Mouse (Mus musculus): ENCODE measurements at regions not wholly inside any gene's neighbourhood (a gene's known extent, or its start where the extent isn't known, plus 50 kb on each side); places are given as distances from the start of the nearest gene placed in this dataset.
"Not testable (repeated sequence)": the region's sequence is repeated elsewhere in the genome, so short reads cannot be mapped to it uniquely, and the experiment has no call there.

DNA sequence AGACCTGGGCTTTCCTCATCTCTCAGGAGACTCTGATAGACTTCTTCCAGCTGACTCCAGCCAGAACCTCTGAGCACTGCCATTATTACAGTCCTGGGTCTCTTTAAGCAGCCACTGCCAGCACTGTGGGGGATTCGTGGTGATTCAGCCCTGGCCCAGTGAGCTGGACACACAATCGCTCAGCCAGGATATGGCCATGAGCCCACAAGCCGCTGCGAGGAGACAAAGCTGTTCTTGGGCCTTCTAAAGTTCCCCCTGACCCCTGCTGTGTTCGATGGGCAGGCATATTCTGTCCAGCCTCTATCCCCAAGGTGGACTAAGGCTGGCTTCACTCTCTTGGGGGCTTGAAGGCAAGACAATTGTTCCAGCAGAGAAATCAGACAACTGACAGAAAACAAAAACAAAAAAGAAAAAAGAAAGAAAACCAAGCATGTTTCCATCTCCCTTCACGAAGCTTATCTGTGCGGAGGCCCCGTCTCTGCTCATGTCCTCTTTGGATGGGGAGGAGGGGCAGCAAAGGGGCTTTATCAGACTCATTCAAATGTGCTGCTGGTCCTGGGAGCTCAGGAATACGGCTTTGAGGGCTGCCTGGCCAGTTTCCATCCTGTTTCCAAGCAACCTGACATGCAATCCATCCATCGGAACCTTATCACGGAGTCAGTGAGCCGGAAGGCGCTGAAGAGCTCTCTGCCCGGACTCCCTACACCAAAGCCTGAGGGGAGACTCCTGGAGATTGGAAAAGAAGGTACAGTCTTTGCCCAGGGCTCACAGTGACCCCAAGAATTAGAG, 362.0 kb downstream of the Sox9 start:
- peaks cover 39% of the 10 kb centered on the region for H3K4me1 ChIP-seq
- no peaks in the 10 kb centered on the region for H3K36me3 ChIP-seq
- no peak overlapping the region for H3K27ac ChIP-seq
- no peak for DNase-seq (ENCODE audit: low spot score)
- H3K27me3 ChIP-seq (ENCODE audit: low read depth, poor library complexity, severe bottlenecking): no peaks in the 10 kb centered on the region
- H3K4me3 ChIP-seq: no peak overlapping the region
- no peaks in the 10 kb centered on the region for H3K9me3 ChIP-seq (replicated peaks)
- WGBS: 62% methylated on average over 14 of the region's 14 CpGs

DNA sequence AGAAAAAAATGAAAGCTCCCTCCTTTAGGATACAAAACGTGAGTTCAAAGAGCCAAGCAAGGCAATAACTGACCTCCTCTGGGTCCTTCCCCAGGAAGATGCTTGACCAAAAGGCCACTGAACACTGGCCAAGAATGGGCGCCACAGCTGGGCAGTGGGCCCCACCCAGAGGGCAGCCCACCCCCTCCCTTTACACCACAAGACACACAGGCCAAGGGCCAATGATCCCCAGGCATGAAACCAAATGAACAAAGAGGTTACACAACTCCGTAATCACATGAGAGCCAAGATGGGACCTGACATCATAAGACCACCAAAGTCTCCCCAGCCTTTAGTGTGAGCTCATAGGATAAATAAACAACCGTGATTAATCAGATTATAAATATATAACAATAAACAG, 363.7 kb downstream of the Sox9 start:
- H3K9me3 ChIP-seq (replicated peaks): no peaks in the 10 kb centered on the region

DNA sequence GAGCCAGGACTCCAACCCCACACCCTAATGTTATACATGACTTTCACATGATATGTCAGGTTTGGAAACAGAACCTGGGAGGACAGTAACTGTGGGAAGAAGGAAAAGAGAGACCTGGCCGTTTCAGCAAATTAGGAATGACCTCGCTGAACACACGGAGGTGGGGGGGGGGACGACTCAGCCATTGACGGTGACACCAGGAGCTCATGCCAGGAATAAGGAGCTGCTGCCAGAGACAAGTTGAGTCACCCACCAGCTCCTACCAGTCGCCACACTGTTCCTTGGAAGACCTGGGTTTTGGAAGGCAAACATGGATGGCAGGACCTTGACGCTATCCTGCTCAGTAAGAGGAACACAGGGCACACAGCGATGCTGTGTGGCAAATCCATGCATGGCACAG, 364.7 kb downstream of the Sox9 start:
- Histone ChIP-seq H3K9me3 (replicated peaks) (no peaks in the 10 kb centered on the region), H3K4me3 (no peak overlapping the region), H3K27ac (no peak overlapping the region), H3K36me3 (0 out of 2 replicates have a peak, but pooled peaks cover 4% of the 10 kb centered on the region), H3K4me1 (peaks cover 39% of the 10 kb centered on the region), H3K27me3 (ENCODE audit: low read depth, poor library complexity, severe bottlenecking) (no peaks in the 10 kb centered on the region)
- DNase-seq (ENCODE audit: low spot score): no peak
- WGBS: 98% methylated on average over 8 of the region's 8 CpGs

More for the DNA sequence above, 363.7 kb downstream of the Sox9 start:
- Histone ChIP-seq H3K27ac (no peak overlapping the region), H3K36me3 (0 out of 2 replicates have a peak, but pooled peaks cover 4% of the 10 kb centered on the region), H3K4me3 (no peak overlapping the region), H3K4me1 (peaks cover 39% of the 10 kb centered on the region), H3K27me3 (ENCODE audit: low read depth, poor library complexity, severe bottlenecking) (no peaks in the 10 kb centered on the region)
- 87% methylated on average over 4 of the region's 4 CpGs for WGBS
- no peak for DNase-seq (ENCODE audit: low spot score)

DNA sequence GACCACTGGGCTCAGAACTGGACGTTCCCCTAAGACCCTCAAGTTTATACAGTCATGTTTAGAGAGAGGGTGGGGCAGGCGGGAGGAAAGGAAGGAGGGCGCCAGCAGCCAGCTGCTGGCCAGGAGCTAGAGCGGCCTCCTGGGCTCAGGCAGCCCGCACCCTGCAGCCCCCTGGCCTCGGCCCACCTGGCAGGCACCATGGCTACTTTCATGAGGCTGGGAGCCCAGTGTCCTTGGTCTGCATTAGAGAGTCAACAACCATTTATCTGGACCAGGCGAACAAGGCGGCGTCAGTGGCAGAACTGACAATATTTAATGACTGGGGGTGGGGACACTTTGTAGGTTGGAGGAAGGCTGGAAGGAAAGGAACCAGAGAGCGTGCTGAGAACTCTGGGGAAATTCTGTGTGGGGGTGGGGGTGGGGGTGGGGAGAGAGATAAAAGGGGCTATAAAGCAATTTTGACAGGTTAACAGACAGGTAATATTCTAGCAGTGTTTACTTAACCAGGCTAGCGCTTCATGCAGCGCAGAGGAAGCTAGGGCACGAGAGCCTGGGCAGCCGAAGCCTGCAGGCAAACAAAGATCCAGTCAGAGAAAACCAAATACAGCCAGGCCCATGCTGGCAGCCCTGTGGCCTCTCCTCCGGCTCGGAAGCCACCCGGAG, 365.6 kb downstream of the Sox9 start:
- WGBS: 35% methylated on average over 17 of the region's 17 CpGs
- Histone ChIP-seq H3K27me3 (ENCODE audit: low read depth, poor library complexity, severe bottlenecking) (no peaks in the 10 kb centered on the region), H3K4me1 (peaks cover 39% of the 10 kb centered on the region), H3K9me3 (replicated peaks) (no peaks in the 10 kb centered on the region), H3K36me3 (0 out of 2 replicates have a peak, but pooled peaks cover 4% of the 10 kb centered on the region), H3K27ac (peak overlapping the region; percentile 68), H3K4me3 (peak overlapping the region; percentile 7; the same call in 1 of the 2 replicates)
- DNase-seq (ENCODE audit: low spot score): peak; percentile 43

DNA sequence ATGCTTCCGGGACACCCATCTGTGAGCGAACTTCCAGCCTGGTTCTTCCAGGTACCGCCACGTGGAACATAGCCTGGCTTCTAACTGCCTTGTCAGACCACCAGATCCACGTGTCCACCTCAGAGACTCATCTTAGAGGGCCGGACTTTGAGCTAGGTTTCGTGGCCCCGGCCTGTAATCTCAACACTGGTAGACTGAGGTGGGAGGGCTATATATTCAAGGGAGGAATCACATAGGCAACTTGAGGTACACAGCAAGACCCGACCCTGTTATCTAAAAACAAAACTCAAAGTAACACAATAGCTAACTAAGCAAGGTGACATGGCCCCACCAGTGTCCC, 366.1 kb downstream of the Sox9 start:
- 0 out of 2 replicates have a peak overlapping the region, but pooled peaks have one; percentile 7 for H3K4me3 ChIP-seq
- no peaks in the 10 kb centered on the region for H3K27me3 ChIP-seq (ENCODE audit: low read depth, poor library complexity, severe bottlenecking)
- H3K4me1 ChIP-seq: peaks cover 36% of the 10 kb centered on the region
- no peaks in the 10 kb centered on the region for H3K9me3 ChIP-seq (replicated peaks)
- 0 out of 2 replicates have a peak, but pooled peaks cover 4% of the 10 kb centered on the region for H3K36me3 ChIP-seq
- no peak for DNase-seq (ENCODE audit: low spot score)
- H3K27ac ChIP-seq: peak overlapping the region; percentile 68
- 80% methylated on average over 9 of the region's 9 CpGs for WGBS

DNA sequence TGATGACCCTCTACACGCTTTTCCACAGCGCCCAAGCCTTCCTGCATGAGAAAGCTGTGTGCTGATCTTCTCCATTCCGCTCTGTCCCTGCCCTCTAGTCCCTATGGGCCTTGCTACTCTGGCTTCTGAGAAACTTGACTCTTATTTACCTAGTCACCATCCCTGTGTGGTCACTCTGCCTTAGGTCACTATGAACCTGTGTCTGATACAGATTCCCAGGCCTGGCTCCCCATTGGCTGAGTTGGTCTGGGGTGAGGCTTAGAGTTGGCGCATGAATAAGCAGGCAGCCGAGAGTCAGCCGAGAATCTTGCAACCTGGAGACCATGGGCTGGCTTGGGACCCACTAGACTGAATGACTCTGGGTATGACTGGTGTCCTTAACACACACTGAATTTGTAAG, 373.5 kb downstream of the Sox9 start:
- H3K27me3 ChIP-seq (ENCODE audit: low read depth, poor library complexity, severe bottlenecking): no peaks in the 10 kb centered on the region
- H3K36me3 ChIP-seq: peaks cover 7% of the 10 kb centered on the region; the same call in 1 of the 2 replicates
- no peaks in the 10 kb centered on the region for H3K9me3 ChIP-seq (replicated peaks)
- no peak overlapping the region for H3K4me3 ChIP-seq
- 90% methylated on average over 6 of the region's 6 CpGs for WGBS
- DNase-seq (ENCODE audit: low spot score): no peak
- no peak overlapping the region for H3K27ac ChIP-seq
- H3K4me1 ChIP-seq: peaks cover 15% of the 10 kb centered on the region

DNA sequence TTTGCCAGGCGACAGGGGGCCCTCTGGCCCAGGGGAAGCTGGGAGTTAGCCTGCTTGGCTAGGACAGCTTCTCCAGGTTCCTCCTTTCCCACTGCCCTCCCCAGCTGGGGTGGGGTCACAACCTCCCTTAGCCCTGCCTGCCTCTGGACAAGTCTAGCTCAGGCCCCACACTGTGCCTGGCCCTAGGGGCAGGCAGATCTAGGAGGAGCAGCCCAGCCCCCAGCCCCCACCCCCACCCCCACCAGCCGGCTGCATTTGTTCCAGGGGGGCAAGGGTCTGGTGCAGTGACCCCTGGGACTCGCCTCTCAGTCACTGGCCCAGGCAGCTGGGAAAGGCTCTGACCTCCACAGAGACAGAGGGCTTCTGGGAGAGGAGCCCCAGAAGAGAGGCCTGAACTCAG, 381.9 kb downstream of the Sox9 start:
- Histone ChIP-seq H3K4me1 (peaks cover 70% of the 10 kb centered on the region), H3K27ac (peak overlapping the region; percentile 71)
- DNase-seq (ENCODE audit: low spot score): no peak

DNA sequence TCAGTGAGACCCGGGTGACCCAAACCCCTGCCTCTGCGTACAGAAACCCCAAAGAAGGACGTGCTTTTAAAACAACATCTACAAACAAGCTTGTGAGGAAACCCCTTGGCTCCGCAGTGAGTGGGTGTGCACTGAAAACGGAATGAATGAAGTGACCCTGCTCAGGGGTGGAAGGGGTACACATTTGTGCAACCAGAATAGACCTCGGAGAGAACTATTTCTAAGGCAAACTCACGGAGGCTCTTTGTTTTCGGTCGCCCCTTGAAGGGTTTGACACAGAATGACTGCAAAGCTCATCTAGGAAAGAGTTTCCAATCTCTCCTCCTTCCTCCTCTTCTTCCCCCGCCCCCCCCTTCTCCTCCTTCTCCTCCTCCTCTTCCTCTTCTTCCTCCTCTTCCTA, 382.5 kb downstream of the Sox9 start:
- DNase-seq (ENCODE audit: low spot score): peak; percentile 42
- H3K4me1 ChIP-seq: peaks cover 70% of the 10 kb centered on the region
- WGBS: 16% methylated on average over 10 of the region's 10 CpGs

More for the DNA sequence above, 381.9 kb downstream of the Sox9 start:
- H3K36me3 ChIP-seq: peaks cover 15% of the 10 kb centered on the region
- H3K4me3 ChIP-seq: no peak overlapping the region
- H3K9me3 ChIP-seq (replicated peaks): no peaks in the 10 kb centered on the region
- H3K27me3 ChIP-seq (ENCODE audit: low read depth, poor library complexity, severe bottlenecking): peaks cover 13% of the 10 kb centered on the region
- 19% methylated on average over 3 of the region's 3 CpGs for WGBS

DNA sequence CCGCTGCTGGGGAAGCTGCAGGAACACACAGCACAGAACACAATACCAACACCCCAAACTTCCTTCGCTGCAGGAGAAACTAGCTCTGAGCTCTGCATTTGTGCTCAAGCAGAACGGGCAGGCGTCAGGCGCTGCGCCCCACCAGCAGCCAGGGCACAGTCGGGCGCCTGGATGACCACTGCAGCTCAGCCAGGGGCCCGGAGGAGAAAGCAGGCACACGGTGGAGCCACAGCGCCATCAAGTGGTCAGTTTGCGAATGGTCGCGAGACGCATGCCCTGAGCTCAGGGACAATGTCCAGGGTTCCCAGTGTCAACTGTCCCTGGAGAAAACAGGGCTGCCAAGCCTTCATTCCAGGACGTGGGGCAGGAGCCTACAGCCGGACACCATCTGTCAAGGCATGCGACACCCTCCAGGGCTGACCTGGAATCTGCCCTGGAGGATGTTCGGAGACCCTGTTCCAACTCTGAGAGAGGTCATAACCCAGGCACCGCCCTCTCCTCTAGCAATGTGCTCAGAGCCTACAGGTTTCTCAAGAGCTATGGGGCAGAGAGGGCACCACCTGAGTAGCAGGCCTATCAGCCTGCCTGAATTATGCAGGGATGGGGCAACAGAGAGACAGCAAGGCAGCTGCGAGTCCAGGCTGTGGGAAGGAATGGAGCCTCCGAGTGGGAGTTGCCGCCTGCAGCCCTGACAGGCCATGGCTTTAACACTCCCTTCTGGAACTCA, 383.2 kb downstream of the Sox9 start:
- Histone ChIP-seq H3K27me3 (ENCODE audit: low read depth, poor library complexity, severe bottlenecking) (peaks cover 13% of the 10 kb centered on the region), H3K36me3 (peaks cover 15% of the 10 kb centered on the region), H3K4me3 (peak overlapping the region; percentile 36), H3K9me3 (replicated peaks) (no peaks in the 10 kb centered on the region), H3K27ac (peak overlapping the region; percentile 71), H3K4me1 (peaks cover 70% of the 10 kb centered on the region)
- DNase-seq (ENCODE audit: low spot score): peak; percentile 97
- 3% methylated on average over 23 of the region's 23 CpGs for WGBS

More for the DNA sequence above, 382.5 kb downstream of the Sox9 start:
- Histone ChIP-seq H3K27me3 (ENCODE audit: low read depth, poor library complexity, severe bottlenecking) (peaks cover 13% of the 10 kb centered on the region), H3K36me3 (peaks cover 15% of the 10 kb centered on the region), H3K4me3 (peak overlapping the region; percentile 36), H3K9me3 (replicated peaks) (no peaks in the 10 kb centered on the region), H3K27ac (peak overlapping the region; percentile 71)

DNA sequence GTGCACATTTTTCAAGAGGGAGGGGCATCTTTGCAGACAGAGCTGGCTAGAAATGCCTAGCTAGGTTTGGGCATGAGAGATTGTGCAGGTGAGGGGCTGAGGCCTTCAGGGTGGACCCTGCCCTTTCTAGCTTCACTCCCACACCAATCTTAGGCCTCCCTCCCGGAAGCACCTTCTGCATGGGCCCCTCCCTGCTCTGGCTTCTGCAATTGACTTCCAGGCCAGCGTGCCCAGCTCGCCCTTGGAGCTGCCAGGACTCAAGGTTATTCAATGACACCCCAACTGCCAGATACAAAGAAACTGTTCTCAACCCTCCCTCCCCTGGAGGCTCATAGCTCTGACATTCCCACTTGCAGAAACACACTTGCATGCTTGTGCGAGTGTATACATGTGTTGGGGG, 384.5 kb downstream of the Sox9 start:
- WGBS: 63% methylated on average over 4 of the region's 4 CpGs
- peaks cover 77% of the 10 kb centered on the region for H3K4me1 ChIP-seq
- no peak for DNase-seq (ENCODE audit: low spot score)
- peaks cover 5% of the 10 kb centered on the region for H3K36me3 ChIP-seq
- H3K9me3 ChIP-seq (replicated peaks): no peaks in the 10 kb centered on the region
- H3K4me3 ChIP-seq: no peak overlapping the region
- H3K27me3 ChIP-seq (ENCODE audit: low read depth, poor library complexity, severe bottlenecking): peaks cover 9% of the 10 kb centered on the region; the same call in 1 of the 2 replicates
- peak overlapping the region; percentile 67 for H3K27ac ChIP-seq

DNA sequence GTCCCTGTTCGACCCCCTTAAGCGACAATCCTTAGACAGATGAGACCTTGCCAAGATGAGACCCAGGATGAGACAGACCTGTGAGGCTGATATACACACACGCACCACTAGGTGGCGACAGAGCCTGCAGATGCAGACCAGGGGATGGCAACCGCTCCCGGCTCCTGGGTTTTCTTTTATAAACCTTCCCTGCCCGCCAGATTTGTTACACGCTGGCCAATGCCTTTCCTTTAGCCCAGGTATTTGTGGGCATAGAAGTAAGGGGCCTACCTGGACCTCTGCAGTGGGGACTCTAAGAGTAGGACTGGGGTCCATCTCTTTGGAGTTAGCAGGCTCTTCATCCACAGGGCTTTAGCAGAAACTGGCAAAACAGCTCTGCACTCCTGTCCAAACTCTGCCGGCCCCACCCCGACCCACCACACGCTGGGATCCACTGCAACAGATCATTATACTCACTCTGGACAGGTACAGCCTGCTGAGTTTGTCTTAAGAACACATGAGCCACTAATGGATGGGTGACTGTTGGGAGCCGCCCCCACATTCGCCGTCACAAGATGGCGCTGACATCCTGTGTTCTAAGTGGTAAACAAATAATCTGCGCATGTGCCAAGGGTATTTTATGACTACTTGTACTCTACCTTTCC, 390.6 kb downstream of the Sox9 start:
- Histone ChIP-seq H3K36me3 (no peaks in the 10 kb centered on the region), H3K4me3 (peak overlapping the region; percentile 66), H3K9me3 (replicated peaks) (no peaks in the 10 kb centered on the region), H3K27ac (peak overlapping the region; percentile 96), H3K27me3 (ENCODE audit: low read depth, poor library complexity, severe bottlenecking) (no peaks in the 10 kb centered on the region), H3K4me1 (peaks cover 62% of the 10 kb centered on the region)
- peak; percentile 86 for DNase-seq (ENCODE audit: low spot score)
- WGBS: 31% methylated on average over 16 of the region's 16 CpGs

DNA sequence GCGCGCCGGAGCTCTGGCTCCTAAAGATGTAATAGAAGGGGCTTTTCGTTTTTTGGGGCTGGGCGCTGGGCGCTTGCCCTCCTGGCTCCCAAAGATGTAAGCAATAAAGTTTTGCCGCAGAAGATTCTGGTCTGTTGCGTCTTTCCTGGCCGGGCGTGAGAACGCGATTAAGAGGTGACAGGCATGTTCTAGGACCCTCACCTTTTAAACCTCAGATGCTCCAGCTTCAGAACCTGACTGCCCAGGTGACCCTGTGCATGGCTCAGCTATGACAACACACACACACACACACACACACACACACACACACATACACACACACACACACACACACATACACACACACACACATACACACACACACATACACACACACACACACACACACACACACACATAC, 391.3 kb downstream of the Sox9 start:
- not testable (repeated sequence) for H3K27me3 ChIP-seq (ENCODE audit: low read depth, poor library complexity, severe bottlenecking); H3K9me3 ChIP-seq (replicated peaks); DNase-seq (ENCODE audit: low spot score); H3K36me3 ChIP-seq
- peak overlapping the region; percentile 46 for H3K4me3 ChIP-seq
- 28% methylated on average over 12 of the region's 12 CpGs for WGBS
- H3K27ac ChIP-seq: peak overlapping the region; percentile 78
- peaks cover 67% of the 10 kb centered on the region for H3K4me1 ChIP-seq

Measured in limb, embryonic 10.5 days (tissue).